Mouse (Mus musculus): ENCODE results near the gene Tbx19.

- TF ChIP-seq NELFE (IDR thresholded peaks at IDR 0.05; ENCODE audit: low read depth, low read length) (no peak), CTCF (conservative IDR thresholded peaks at IDR 0.05 in 1 of 2, IDR thresholded peaks at IDR 0.05 in 1 of 2; ENCODE audit: low read depth in 2 of 2, low read length in 2 of 2) (no peak)
Measured at GRCm38 (mm10) chr1:165140227-165140626, 20.3 kb downstream of the Tbx19 start.
